25 mouse cellular contexts compared by ENCODE assay signal in the genomic region with DNA sequence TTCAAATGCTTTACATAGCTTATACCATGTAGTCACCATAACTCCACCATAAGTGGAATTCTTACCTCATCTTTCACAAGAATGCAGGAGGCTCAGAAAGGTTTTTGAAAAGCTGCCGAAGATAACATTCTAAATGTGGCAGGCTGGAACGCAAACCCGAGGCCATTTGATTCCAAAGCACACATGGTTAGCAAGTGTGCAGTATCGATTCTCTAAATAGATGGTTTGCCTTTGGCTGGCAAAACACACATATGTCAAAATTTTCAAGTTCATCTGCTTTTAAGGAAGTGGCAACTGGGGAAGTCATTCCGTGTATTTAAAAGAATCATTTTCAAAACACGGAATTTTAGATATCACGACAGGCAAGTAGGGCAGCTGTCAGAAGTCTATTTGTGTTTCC.
A peak's percentile ranks its signal among the peaks of the same experiment; 100 is the strongest.
DNase-seq lines count a peak whose midpoint lies in the region; ATAC-seq lines count a peak whose summit lies in the region.
"Had no signal": no experiment of that assay in that cellular context is flagged by ENCODE, and none has a peak within 500 bp of the region (broad histone marks: within the 10 kb centered on the region; RNA-seq: fewer than 3 reads in every experiment).

No protein-coding gene starts in this region.

- H3K4me3 ChIP-seq in midbrain, embryonic 13.5 days (replicated peaks) = no peak overlapping the region
- H3K4me3 ChIP-seq: forebrain, embryonic 13.5 days; heart, adult 2 months; limb, embryonic 13.5 days; liver, embryonic 13.5 days had no signal

- H3K4me2 ChIP-seq in midbrain, embryonic 13.5 days (replicated peaks) = no peak overlapping the region
- H3K4me2 ChIP-seq: forebrain, embryonic 13.5 days; limb, embryonic 13.5 days; liver, embryonic 13.5 days; lung, embryonic 14.5 days had no signal

- WGBS in midbrain, embryonic 13.5 days = 95% methylated on average over 7 of the region's 7 CpGs

- peak; percentile 88 for ATAC-seq in frontal cortex, adult (ENCODE audit: low TSS enrichment)
- no peak for ATAC-seq in midbrain, embryonic 13.5 days
- ATAC-seq: activated CD4-positive, CD25-positive, alpha-beta regulatory T cell, adult 4 months; forebrain, embryonic 13.5 days; hindbrain, postnatal 0 days had no signal

- H3K36me3 ChIP-seq in midbrain, embryonic 13.5 days = no peaks in the 10 kb centered on the region
- H3K36me3 ChIP-seq: G1E; limb, embryonic 13.5 days; liver, embryonic 13.5 days had no signal

- no peak overlapping the region for H3K9ac ChIP-seq in midbrain, embryonic 13.5 days (replicated peaks)
- H3K9ac ChIP-seq: forebrain, embryonic 13.5 days; limb, embryonic 13.5 days; liver, embryonic 13.5 days; lung, embryonic 14.5 days had no signal

- no peaks in the 10 kb centered on the region for H3K27me3 ChIP-seq in midbrain, embryonic 13.5 days
- H3K27me3 ChIP-seq: forebrain, embryonic 13.5 days; limb, embryonic 13.5 days; liver, embryonic 13.5 days had no signal

- no peak overlapping the region for H3K27ac ChIP-seq in midbrain, embryonic 13.5 days
- H3K27ac ChIP-seq: forebrain, embryonic 13.5 days; heart, adult 2 months; hindbrain, postnatal 0 days; limb, embryonic 13.5 days; liver, embryonic 13.5 days had no signal

- no peaks in the 10 kb centered on the region for H3K4me1 ChIP-seq in midbrain, embryonic 13.5 days (replicated peaks)
- H3K4me1 ChIP-seq: forebrain, embryonic 13.5 days; limb, embryonic 13.5 days; liver, embryonic 13.5 days had no signal

- no peak for DNase-seq in frontal cortex, postnatal 25 days (ENCODE audit: low spot score in 2 of 2)
- peak; percentile 51 for DNase-seq in brain, embryonic 18.5 days (ENCODE audit: low read depth, low spot score)
- DNase-seq in layer of hippocampus, adult 9-11 months = peak; percentile 50
- DNase-seq in right cerebral cortex, postnatal 25 days = peak; percentile 11
- DNase-seq in thymus, postnatal 10 days (ENCODE audit: low spot score in 2 of 2) = no peak
- no peak for DNase-seq in natural killer cell, adult 2 months (ENCODE audit: low spot score in 2 of 2)
- DNase-seq: adrenal gland, postnatal 10 days; cerebellum, adult 2 months; cerebellum, postnatal 36 days; gastrocnemius, postnatal 25 days; heart, adult 2 months; kidney, adult 18-20 months; kidney, postnatal 10 days; liver, embryonic 13.5 days; lung, embryonic 14.5 days; lung, postnatal 4 days; retina, postnatal 1 day; thymus, adult 18-20 months had no signal

- H3K9me3 ChIP-seq in midbrain, embryonic 13.5 days = no peaks in the 10 kb centered on the region
- H3K9me3 ChIP-seq: forebrain, embryonic 13.5 days; limb, embryonic 13.5 days had no signal

Comparison
In these comparisons a context has a peak if more than half of its experiments do, and no peak if none do; other contexts are left out.
1. DNase-seq: peak in brain, embryonic 18.5 days (single experiment), layer of hippocampus, adult 9-11 months (single experiment) and right cerebral cortex, postnatal 25 days (single experiment); none in frontal cortex, postnatal 25 days (0 of 2), thymus, postnatal 10 days (0 of 2) and natural killer cell, adult 2 months (0 of 2).